Mouse (Mus musculus): ENCODE data around the gene Ms4a15.

Gene Ms4a15

DNA sequence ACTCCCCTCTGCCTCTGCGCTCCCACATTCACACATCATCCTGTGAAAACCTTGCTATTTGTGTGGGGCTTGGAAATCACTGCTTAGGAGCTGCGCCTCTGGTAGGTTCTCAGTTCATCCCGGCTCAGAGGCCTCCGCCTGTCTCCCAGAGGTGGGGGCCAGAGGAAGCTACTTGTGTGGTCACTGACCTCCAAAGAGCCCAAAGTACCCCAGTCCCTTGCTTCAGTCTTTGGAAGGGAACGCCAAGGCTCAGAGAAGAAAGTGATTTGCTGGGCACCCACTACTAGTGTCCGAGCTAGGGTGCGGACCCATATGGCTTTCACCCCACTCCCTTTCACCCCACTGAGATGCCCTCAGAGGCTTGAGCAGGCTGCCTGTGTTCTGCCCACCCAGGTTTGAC lies at the start of gene Ms4a15:
Gene Ms4a15 (minus strand): TSS at position 101 of the 400 bp plus-strand sequence.
- DNase-seq (ENCODE audit: low read depth, low spot score), result no peak

DNA sequence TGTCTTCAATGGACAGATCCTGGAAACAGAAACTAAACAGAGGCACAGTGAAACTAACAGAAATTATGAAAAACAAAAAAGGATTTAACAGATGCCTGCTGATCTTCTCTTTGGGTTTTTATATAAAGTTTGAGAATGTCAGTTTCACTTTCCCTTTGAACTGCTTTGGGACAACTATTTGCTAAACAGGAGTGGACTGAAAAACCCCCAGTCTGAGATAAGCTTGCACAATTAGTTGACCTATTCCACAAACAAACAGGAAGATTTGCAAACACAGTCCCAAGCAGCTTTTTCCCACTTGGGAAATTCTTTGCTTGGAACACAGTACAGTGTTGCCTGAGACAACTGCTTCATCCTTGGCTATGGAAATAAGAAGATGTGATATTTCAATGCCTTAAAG lies 44.5 kb upstream of the Ms4a15 start:
- DNase-seq (ENCODE audit: low read depth, low spot score), result no peak

DNA sequence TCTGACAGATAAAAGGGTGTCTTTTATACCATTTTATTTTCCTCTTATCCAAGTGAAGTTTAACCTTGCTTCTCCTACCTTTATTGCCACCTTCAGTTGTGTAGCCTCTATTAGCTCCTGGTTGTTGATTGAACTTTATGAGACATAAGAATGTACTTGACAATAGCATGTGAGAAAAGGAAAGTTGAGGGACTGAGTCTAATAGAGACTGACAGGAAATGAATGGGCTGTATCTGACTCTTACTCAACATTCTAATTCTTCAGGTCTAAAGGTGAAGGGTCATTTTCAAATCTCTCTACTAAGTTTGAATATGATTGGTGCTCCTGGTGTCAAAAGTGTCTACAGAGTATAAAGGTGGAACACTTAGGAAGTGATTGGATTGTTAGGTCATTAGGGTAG lies 29.3 kb upstream of the Ms4a15 start:
- no peak for DNase-seq (ENCODE audit: low read depth, low spot score)

DNA sequence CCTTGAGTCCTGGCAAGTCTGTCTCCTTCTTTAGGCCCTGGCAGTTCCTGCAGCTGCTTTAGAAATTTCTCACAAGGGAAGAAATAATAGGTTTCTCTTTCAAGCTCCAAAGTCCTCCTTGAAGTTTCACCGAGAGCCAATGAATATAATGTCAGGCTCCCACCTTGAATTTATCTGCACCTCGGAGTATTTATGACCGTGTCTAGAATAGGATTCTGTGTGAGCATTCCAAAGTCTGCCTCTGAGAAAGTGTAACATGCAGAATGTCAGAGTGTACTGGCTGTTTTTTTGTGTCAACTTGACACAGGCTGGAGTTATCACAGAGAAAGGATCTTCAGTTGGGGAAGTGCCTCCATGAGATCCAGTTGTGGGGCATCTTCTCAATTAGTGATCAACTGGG lies 24.8 kb upstream of the Ms4a15 start, which contains the start of gene Ms4a18:
Gene Ms4a18 (minus strand): TSS at position 141 of the 400 bp plus-strand sequence.
- DNase-seq (ENCODE audit: low read depth, low spot score), result no peak

DNA sequence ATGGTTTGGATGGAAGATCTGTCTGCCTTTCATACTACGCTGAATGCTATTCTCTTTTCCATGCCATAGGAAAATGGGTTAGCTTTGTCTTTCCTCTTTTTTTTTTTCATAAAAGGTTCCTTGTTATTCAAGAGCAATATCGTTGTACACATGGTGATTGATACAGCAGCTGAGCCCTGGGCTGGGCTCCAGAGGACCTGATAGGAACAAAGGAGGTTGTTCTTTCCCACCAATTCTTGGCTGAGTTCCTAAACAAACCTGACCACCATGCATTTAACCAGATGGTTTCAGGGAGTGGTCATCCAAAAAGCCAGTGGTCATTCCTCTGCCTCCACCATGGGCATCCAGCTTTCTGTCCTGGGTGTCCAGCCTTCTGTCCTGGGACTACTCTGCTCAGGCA lies 24.2 kb upstream of the Ms4a15 start:
- no peak for DNase-seq (ENCODE audit: low read depth, low spot score)

DNA sequence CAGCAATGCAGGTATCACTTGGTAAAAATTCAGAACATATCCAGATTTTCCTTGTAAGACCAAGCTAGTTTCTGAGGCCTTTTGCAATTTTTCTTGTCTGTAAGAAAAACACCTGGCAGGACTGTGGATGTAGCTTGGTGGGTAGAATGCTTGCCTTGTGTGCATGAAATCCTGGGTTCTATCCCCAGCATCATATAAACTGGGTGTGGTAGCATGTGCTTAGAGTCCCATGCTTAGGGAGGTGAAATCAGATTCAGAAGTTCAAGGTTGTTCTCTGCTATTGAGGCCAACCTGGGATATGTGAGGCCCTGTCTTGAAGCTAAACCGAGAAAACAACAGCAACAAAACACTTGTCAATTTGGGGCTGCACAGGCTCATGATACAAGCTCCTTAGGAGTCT lies 22.9 kb upstream of the Ms4a15 start:
- DNase-seq (ENCODE audit: low read depth, low spot score), result no peak

DNA sequence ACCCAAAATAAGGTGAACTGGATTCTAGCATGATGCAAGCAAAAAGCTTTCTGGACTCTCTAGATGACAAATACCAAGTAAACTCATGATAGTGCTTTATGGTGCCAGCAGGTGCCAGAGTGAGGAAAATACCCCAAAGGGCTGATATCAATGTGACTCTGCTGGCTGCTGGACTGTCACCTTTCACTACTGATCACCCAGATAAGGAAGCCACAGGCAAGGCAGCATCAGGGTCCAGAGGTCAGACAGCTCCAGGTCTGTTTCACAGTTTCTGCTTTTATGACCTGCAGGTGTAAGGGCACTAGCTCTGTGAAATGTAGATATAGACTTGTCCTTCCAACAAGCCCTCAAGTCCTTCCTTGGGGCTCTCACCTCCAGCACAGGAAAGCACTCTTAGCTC lies 22.4 kb upstream of the Ms4a15 start:
- DNase-seq (ENCODE audit: low read depth, low spot score), result no peak

DNA sequence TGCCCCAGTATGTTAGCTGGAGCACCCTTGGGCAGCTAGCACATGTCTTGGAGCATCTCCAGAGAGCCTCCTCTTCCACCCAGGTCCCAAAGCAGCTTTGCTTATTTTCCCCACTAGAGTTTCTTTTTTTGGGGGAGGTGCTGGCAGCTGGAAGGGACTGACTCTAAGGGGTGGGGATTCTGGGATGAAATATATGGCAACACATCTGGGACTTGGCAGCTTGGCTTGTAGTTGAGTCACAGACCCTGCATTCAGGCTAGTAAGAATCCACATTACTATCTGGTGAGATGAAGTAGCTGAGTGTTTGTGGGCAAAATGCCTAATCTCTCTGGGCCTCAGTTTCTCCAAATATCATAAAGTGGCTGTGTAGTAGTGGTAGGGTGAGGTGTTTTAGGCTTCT lies 1.1 kb downstream of the Ms4a15 start:
- DNase-seq (ENCODE audit: low read depth, low spot score), result no peak

DNA sequence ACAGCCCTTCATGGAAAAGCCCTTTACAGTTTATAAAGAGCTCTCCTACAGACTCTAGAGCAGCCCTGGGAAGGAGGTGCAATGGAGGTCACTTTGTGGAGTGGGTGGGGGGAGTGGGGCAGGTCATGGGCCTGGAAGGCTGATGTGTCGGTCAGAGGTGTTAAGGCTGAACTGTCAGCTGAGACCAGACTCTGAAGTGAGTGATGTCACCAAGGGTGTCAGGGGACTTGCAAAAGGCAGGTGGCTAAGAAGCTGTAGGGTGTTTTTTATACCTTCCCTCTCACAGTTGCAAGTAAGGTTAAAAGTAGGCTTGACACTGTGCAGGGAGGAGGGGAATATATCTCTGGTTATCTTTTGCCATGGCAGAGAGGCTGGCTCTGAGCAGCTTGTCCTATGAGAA lies 2.3 kb downstream of the Ms4a15 start:
- no peak for DNase-seq (ENCODE audit: low read depth, low spot score)

DNA sequence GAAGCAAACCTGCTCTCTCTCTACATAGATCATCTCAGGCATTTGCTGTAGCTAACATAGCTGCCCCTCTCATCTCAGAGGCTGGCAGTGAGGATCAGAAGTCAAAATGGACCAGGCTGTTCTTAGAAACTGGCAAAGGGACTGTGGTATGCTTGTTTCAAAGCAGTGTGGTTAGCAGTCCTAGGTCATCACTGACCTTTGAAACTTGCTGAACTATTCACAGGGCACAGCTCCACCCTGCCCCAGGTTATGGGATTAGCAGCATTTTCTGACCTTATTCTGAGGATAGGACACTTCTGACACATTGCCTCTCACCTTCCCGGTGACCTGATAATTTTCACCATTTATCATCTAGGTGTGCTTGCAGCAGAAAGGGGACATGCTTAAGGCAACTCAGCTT lies 4.5 kb downstream of the Ms4a15 start:
- DNase-seq (ENCODE audit: low read depth, low spot score), result no peak

DNA sequence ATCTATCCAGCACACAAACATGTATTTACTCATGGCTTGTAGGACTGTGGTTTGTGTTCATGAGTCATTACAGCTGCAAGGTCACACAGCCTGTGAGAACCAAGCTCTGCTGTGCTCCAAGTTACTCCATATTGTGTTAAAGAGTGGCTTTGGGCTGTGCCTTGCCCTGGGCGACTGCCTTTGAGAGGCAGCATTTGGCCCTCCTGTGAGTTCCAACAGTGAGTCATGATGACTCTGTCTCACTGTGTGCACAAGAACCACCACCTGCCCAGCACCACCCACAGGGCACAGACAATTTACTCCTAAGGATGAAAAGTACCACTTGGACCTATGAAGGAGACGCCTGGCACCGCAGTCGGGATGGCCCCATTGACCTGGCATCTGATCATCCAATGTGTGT lies 7.2 kb downstream of the Ms4a15 start:
- DNase-seq (ENCODE audit: low read depth, low spot score), result no peak

DNA sequence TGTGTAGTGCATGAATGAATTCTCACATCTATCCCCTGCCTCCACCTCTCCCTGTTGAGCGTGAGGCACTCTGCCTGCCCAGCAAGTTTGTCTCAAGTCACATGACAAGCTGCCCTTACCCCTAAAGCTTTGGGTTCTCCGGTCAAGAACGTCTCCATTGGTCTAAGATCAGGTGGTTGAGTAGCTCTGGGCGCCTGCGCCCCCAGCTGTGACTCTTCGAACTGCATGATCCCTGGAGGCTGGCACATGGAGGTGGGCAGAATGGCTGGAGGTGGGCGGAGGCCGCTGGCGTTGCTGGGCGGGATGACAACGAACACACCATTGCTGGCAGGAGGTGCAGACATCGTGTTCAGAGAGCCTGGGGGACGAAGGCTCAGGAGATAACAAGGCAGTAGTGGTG lies 8.5 kb downstream of the Ms4a15 start:
- no peak for DNase-seq (ENCODE audit: low read depth, low spot score)

DNA sequence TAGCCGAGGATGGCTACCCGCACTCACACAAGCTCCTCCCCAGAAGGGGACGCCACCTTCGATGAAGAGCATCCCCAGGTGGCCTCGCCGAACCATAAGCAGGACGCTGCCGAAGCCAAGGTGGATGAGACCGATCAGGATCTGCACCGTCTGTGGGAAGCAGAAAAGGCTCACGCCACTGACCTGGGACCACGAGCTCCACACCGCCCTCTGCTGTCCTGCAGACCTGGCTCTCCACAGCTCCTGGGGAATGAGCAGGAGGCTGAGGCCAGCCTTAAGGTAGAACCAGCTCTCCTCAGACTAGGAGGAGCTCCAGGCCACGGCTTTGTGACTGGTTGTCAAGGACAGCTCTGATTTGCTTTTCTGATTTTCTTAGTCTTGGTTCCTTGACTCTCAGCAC lies 9.9 kb downstream of the Ms4a15 start:
- no peak for DNase-seq (ENCODE audit: low read depth, low spot score)

DNA sequence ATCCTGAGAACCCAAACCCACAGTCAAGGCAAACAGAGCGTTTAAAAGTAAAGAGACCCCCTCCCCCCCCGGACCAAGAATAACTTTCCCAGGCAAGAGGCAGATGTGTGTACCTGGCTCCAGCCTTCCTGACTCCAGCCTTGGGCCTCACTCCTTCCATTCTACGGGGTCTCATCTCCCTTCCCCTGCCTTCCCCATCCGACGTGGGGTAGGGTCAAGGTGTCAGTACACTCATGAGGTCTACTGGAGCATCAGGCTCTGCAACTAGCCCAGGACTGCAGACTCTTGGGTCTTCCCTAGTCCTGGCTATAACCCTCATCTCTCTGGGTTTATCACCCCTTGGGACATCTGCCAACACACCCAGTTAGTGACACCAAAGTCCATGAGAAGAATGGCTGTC lies 12.8 kb downstream of the Ms4a15 start:
- no peak for DNase-seq (ENCODE audit: low read depth, low spot score)

DNA sequence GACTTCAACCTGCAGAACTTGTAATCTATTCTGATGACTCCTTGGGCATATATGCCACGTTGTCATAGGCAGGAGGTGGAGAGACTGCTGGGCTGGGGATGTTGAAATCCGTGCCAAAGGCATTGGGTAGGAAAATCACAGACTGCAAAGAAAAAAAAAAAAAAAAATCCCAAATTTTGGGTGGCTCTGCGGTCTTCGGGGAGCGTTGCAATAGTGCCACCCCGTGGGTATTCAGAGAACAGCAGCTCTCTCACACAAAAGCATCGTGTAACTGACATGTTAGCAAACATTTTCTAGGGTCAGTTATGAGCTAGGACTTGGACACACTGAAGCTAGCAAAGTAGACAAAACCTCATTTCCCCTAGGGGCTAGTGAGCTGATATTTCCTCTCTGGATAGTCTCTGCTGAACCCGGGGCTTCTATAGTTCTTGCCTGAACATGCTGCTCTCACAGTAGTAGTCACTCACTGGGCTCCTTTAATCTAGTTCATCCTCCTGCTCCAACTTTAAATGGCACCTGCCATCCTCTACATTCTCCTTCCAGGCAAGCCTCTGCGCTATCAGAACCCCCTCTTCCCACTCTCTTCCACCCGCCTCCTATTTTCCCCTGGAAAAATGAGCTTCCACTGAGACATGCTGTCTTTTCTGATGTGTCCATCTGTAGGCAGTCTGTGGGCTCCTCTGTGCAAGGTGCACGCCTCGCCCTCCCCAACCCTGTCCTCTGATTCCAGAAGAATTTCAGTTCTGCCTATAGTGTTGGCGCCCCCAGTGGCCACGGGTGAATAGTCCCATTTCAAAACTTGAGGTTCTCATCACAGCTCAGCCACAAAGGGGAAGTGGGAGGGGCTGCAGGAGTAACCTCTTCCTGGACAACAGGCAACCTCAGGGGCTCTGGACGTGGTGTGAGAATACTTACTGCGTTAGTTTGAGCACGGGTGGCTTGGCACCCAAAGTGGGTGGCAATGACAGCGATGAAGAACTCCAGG lies 13.6 kb downstream of the Ms4a15 start:
- DNase-seq (ENCODE audit: low read depth, low spot score), result peak; percentile 33

DNA sequence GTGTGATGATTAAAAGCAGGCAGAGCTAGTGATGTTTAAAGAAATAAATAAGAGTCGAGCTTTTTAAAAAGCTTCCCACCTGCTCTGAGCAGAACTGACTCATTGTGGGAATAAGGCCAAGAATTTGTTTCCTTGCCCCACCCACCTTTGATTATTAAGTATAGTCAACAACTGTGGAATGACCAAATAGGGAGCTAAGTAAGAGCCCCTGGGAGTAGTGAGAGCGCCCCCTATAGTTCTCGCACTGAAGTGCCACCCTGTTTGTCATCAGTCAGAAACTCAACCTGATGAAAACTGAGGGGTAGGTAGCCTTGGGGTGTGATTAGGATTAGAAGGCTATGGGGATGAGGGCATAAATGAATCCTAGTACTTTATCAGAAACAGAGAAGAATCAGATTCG lies 16.7 kb downstream of the Ms4a15 start:
- DNase-seq (ENCODE audit: low read depth, low spot score), result no peak

DNA sequence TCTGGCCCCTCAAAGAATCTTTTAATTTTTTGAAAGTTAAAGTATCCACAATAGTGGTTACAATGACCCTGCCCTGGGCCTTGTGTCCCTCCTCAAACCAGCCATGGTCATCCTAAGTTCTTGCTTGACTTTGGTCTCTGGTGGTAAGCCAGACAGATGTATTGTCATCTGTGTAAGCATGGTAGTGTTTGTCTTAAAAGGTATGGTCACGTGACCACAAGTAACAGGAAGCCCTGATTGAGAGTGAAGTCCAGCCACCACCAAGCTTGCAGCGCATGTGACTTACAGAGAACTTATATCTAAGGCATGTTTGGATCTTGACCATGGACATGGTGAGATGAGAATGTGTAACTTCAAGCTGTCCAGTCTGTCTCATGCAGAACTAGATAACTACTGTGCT lies 17.9 kb downstream of the Ms4a15 start:
- no peak for DNase-seq (ENCODE audit: low read depth, low spot score)

DNA sequence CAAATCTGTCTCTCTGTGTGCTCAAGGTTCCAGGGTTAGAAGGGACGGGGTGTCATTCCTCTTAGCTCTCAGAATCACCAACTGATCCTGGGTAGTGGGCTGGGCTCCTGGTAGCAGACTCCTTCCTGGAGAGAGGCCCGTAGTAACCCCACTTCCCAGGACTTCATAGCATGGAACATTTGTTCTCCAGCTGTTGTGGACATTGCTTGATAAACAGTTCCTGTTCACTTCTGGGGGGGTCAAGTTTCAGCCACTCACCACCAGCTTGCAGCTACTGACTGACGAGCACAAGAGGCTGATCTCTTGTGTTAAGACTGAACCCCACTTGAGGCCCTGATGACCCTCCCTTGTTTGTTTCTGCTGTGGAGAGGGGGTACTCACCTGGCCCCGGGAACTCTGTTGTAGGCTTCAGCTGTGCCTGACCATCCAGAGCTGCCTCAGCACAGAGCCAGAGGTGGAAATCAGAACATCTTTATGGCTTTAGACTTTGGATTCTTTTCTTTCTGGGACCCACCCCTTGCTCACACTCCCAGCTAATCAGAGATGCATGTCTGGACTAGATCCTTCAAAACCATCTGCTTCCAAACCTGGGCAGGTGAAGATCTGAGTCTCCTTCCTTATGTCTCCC lies 18.7 kb downstream of the Ms4a15 start, which contains the start of gene Ms4a10:
Gene Ms4a10 (minus strand): TSS at position 433 of the 628 bp plus-strand sequence.
- no peak for DNase-seq (ENCODE audit: low read depth, low spot score)

DNA sequence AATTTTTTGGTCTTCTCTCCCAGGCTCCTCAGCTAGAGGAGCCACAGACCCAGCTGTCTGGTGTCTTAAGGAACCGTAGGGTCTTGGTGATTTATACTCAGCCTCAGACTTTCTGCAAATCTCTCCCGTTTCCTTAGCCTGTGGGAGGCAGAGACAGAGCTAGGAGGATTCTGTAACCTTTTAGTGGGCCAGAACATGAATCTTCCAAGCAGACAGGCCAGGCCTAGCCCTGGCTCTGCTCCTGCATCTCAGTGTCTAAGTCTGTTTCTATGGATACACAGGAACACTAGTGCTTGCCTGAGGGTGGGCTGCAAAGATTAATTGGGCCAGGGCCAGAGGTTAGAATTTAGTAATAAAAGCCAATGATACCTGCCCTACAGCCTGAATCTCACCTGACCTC lies 19.9 kb downstream of the Ms4a15 start:
- no peak for DNase-seq (ENCODE audit: low read depth, low spot score)

DNA sequence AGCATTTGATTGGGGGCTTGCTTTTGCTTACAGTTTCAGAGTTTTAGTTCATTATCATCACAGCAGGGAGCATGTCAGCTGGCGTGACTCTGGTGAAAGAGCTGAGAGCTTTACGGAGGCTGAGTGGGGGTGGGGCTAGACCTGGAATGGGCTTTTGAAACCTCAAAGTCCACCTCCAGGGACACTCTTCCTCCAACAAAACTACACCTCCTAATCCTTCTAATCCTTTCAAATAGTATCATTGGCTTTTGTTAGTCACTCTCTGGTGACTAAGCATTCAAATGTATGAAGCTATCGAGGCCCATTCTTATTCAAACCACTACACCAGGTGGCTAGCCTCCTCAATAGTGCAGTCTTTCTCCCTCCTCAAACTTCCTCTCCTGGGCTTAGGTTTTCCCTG lies 20.4 kb downstream of the Ms4a15 start:
- DNase-seq (ENCODE audit: low read depth, low spot score), result no peak

DNA sequence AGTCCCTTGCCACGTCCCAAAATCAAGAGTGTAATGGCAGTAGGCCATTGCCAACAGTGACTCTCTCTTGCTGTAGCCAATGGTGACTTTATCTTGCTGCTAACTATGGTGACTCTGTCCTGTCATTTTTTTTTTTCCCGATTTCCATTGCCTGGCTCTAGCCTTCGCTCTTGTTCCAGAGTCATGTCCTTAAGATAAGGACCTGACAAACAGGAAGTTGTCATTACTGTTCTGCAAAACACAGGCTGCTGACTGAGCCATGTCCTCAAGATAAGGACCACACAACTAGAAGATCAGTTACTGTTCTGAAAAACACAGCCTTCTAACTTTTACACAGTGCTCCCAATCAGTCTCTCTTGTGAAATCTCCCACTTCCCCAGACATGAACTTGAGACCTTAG lies 22.6 kb downstream of the Ms4a15 start:
- no peak for DNase-seq (ENCODE audit: low read depth, low spot score)

DNA sequence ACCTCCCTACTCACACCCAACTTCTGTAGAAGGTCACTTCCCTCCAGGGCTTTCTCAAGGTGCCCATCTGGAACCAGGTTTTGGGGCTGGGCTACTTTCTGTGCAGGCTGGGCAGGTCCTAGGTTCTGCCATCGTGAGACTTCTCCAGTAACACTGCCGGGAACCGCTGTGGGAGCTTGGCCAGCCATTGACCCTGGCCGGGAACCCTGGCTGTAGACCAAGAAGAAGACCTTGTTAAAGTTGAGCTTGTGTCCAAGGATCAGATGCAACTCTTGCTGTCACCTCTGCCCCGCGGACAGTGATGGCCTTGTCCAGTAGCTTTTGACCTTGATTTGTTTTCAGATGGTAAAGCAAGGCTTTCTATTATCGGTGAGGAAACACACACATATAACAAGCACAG lies 24.5 kb downstream of the Ms4a15 start:
- DNase-seq (ENCODE audit: low read depth, low spot score), result no peak

DNA sequence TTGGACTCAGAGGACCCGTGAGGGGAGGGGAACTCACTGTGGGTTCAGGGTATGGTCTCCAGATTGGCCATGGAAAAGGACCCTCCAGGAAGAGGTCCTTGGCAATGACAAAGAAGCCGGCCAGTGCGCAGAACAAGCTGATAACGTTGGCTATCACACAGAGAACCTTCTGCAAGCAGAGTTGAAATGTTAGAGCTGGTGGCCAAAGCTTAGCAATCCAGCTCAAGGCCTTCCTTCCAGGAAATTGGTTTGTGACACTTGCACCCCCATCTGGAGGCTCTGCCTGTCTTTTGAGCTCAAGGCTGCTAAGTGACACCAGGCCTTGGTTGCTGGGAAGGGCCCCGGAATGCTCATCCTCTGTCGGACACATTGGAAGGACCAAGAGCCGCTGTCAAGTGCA lies 27.3 kb downstream of the Ms4a15 start:
- no peak for DNase-seq (ENCODE audit: low read depth, low spot score)
